ENCODE assay signal across 7 mouse cellular contexts in the genomic region with DNA sequence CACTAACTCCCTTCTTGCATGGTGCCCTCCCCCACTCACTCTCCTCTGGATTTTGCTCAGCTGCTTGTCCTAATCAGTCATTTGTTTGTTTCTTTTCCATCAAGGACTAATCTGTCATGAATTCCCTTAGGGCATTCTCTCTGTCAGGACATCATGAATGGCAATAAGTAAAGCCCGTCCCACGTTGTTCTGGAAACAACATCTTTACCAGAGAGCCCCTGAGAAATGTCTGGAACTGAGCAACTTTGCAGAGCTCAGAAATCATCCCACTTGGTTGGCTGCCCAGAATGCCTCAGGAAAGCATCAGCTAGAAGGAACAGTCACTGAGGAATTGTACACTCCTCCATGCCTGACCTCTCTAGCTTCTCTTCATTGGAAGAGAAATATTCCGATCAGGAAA. TPM values are rescaled to one million over a fixed set of nuclear protein-coding genes. Genes with fewer than 3 reads are reported as not detected.
DNase-seq lines count a peak whose midpoint lies in the region; ATAC-seq and TF ChIP-seq lines count a peak whose summit lies in the region.

No protein-coding gene starts in this region.

- H3K9me3 ChIP-seq in lung, embryonic 15.5 days: no peaks in the 10 kb centered on the region
- no peaks in the 10 kb centered on the region for H3K9me3 ChIP-seq in heart, embryonic 12.5 days (replicated peaks)
- no peaks in the 10 kb centered on the region for H3K9me3 ChIP-seq in liver, embryonic 12.5 days (replicated peaks)

- H3K9ac ChIP-seq in lung, embryonic 15.5 days: no peak overlapping the region
- no peak overlapping the region for H3K9ac ChIP-seq in heart, embryonic 12.5 days
- no peak overlapping the region for H3K9ac ChIP-seq in liver, embryonic 12.5 days

- TF ChIP-seq CTCF in embryonic fibroblast, embryonic 13.5 days (IDR thresholded peaks at IDR 0.05; ENCODE audit: borderline replicate concordance, insufficient read depth, low read length): no peak

- ATAC-seq in lung, embryonic 15.5 days (ENCODE audit: borderline replicate concordance, extremely low read depth, low FRiP score, low TSS enrichment): peak; percentile 77; the same call in 1 of the 2 replicates
- ATAC-seq in heart, embryonic 12.5 days (ENCODE audit: insufficient number of reproducible peaks, low FRiP score): 0 out of 2 replicates have a peak, but pooled peaks have one; percentile 22
- no peak for ATAC-seq in liver, embryonic 12.5 days

- H3K4me2 ChIP-seq in lung, embryonic 15.5 days: peak overlapping the region; percentile 23; the same call in 1 of the 2 replicates
- no peak overlapping the region for H3K4me2 ChIP-seq in heart, embryonic 12.5 days
- H3K4me2 ChIP-seq in liver, embryonic 12.5 days: no peak overlapping the region

- H3K36me3 ChIP-seq in lung, embryonic 15.5 days: no peaks in the 10 kb centered on the region
- no peaks in the 10 kb centered on the region for H3K36me3 ChIP-seq in heart, embryonic 12.5 days
- H3K36me3 ChIP-seq in liver, embryonic 12.5 days: no peaks in the 10 kb centered on the region

- H3K27ac ChIP-seq in lung, embryonic 15.5 days: no peak overlapping the region
- 0 out of 2 replicates have a peak overlapping the region, but pooled peaks have one; percentile 55 for H3K27ac ChIP-seq in embryonic fibroblast, embryonic 13.5 days (ENCODE audit: insufficient read depth, low read length)
- no peak overlapping the region for H3K27ac ChIP-seq in heart, embryonic 12.5 days (ENCODE audit: poor library complexity, severe bottlenecking)
- H3K27ac ChIP-seq in liver, embryonic 12.5 days: no peak overlapping the region

- no peaks in the 10 kb centered on the region for H3K27me3 ChIP-seq in lung, embryonic 15.5 days
- no peaks in the 10 kb centered on the region for H3K27me3 ChIP-seq in heart, embryonic 12.5 days (replicated peaks)
- H3K27me3 ChIP-seq in liver, embryonic 12.5 days (replicated peaks): no peaks in the 10 kb centered on the region

- DNase-seq in lung, adult 18-20 months: no peak
- DNase-seq in mesoderm, embryonic 11.5 days (ENCODE audit: low read depth, low spot score): peak; percentile 54
- DNase-seq in layer of hippocampus, postnatal 36 days: no peak

- no peak overlapping the region for H3K4me3 ChIP-seq in lung, embryonic 15.5 days
- no peak overlapping the region for H3K4me3 ChIP-seq in embryonic fibroblast, embryonic 13.5 days (ENCODE audit: insufficient read depth, low read length)
- no peak overlapping the region for H3K4me3 ChIP-seq in heart, embryonic 12.5 days
- no peak overlapping the region for H3K4me3 ChIP-seq in liver, embryonic 12.5 days

- H3K4me1 ChIP-seq in lung, embryonic 15.5 days: peaks cover 10% of the 10 kb centered on the region
- no peaks in the 10 kb centered on the region; the same call in none of the 2 replicates for H3K4me1 ChIP-seq in embryonic fibroblast, embryonic 13.5 days (ENCODE audit: control insufficient read depth, insufficient read depth, low read length)
- H3K4me1 ChIP-seq in heart, embryonic 12.5 days (replicated peaks): peaks cover 7% of the 10 kb centered on the region; the same call in 1 of the 2 replicates
- H3K4me1 ChIP-seq in liver, embryonic 12.5 days: no peaks in the 10 kb centered on the region

- TF ChIP-seq POLR2A in embryonic fibroblast, embryonic 13.5 days (IDR thresholded peaks at IDR 0.05; ENCODE audit: low read depth, low read length): no peak

- WGBS in lung, embryonic 15.5 days: 23% methylated on average over 3 of the region's 3 CpGs
- WGBS in heart, embryonic 12.5 days: 30% methylated on average over 3 of the region's 3 CpGs
- WGBS in liver, embryonic 12.5 days (ENCODE audit: insufficient replicate concordance): 65% methylated on average over 3 of the region's 3 CpGs

RNA-seq across cellular contexts. Expression of a gene that starts 55.4 kb away (rescaled TPM):
- polyA plus RNA-seq in lung, embryonic 15.5 days (2015; fragmentation: Nextera tagmentation; extraction: Ambion mirVana): 18.9 and 21.3 TPM in 2 replicates
- 75.8 and 78.2 TPM in 2 replicates for polyA plus RNA-seq in embryonic fibroblast, embryonic 13.5 days (2011; ENCODE audit: insufficient read length, low read depth, missing spikeins)
- 25.4 and 26.9 TPM in 2 replicates for polyA plus RNA-seq in heart, embryonic 12.5 days (2016; fragmentation: Nextera tagmentation; extraction: Ambion mirVana)
- 7.0 and 7.3 TPM in 2 replicates for polyA plus RNA-seq in liver, embryonic 12.5 days (2016; fragmentation: Nextera tagmentation; extraction: Ambion mirVana)
- total RNA-seq in layer of hippocampus, postnatal 36 days (2021): 100 to 1,000 TPM in 1 of 2 experiments, 10 to 100 TPM in 1; 96.5 to 109 TPM
